Mouse (Mus musculus) leukemia stem cell, adult 10-12 weeks (primary cell): Measurements from ENCODE around the gene Snx27. TPM values are rescaled to one million over a fixed set of nuclear protein-coding genes. Genes with fewer than 3 reads are reported as not detected.

ENCODE experiments used
- polyA plus RNA-seq: library from polyadenylated mRNA; stranded (reverse); fragments of >175 nt; gene quantifications from 2 replicates; pipeline ENCODE4 v1.2.3, GENCODE M21; 2012; ENCODE audit warnings: low replicate concordance

The Snx27 gene
- 6.8 and 8.7 TPM in 2 replicates for polyA plus RNA-seq

DNA sequence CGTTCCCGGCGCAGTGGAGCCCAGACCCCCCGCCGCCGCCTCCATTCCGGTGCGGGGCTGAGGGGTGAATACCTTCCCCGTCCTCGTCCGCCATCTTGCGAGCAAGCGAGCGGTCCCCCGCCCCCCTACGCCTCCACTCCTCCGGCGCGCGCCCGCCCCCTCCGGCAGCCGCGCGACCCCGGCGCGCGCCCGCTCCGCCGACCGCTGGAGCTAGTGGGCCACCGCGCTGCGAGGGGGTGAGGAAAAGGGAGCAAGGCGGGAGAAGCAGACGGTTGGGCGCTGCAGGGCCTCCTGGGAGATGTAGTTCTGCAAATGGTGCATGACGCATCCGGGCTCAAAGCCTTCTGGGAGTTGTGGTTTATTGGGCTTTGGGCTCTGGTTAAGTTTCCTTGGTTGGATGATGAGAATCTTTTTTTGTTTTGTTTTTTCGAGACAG lies at the start of gene Snx27:
Gene Snx27 (minus strand): TSS at position 261 of the 436 bp plus-strand sequence.

DNA sequence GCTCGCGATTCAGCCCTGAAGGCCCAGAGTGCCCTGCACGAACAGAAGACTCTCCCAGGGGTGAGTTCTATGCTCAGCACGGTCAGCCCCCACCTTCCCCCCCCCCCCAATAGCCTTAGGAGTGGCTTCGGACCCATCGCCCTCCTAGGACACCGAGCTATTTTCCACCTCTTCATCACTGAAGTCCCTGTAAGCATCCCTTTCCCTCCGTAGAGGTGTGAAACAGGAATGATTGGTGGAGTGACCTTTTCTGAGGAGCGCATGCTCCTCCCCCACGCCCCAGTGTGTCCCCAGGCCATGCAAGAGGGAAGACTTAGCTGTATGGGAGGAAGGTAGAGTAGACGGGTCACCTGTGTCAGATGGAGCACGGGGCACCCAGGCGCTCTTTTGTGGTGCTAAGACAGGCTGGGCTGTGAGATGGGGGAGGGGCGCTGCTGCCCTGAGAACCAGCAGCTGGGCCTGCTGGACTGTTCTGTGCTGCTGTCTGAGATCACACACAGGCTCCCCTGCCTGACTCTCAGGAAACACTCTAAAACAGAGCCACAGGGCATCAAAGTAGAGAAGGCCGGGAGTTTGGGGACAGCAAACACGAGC lies 102.1 kb downstream of the Snx27 start, which contains the start of gene Riiad1:
Gene Riiad1 (minus strand): TSS at position 51 of the 594 bp plus-strand sequence.

DNA sequence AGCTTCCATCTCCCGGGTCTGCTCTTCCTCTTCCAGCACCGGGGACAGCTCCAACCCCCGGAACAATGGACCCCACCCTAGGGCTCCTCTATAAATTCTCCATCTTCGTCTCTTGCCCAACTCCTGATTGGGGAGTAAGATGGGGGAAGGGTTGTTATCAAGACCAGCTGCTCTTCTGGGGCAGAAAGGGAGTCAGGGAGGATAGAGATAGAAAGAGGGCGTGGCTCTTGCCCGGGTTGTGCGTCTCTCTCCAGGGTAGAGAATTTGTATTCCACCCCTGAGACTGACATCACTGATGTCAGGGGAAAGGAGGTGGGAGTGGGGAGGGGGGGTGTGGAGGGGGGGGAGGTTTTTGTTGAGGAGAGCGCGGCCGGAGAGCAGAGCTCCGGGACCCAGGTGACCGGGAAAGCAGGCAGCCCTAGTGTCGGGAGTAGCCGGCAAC lies 104.5 kb downstream of the Snx27 start, which contains the start of gene Celf3:
Gene Celf3 (plus strand): TSS at position 315 of the 442 bp plus-strand sequence.

Other genes starting within 250 kb of the Snx27 start
- not detected in 2 replicates for gene Them5, start 240.6 kb downstream of the Snx27 start, polyA plus RNA-seq
- gene C2cd4d, start 220.3 kb downstream of the Snx27 start, polyA plus RNA-seq, result not detected in 2 replicates
- not detected in 2 replicates for gene Rorc, start 209.9 kb downstream of the Snx27 start, polyA plus RNA-seq
- gene Lingo4, start 184.2 kb downstream of the Snx27 start, polyA plus RNA-seq, result 0.08 and 0.12 TPM in 2 replicates
- 0.62 and 1.2 TPM in 2 replicates for gene Tdrkh, start 169.4 kb downstream of the Snx27 start, polyA plus RNA-seq
- 64.0 and 64.6 TPM in 2 replicates for gene Mrpl9, start 139.4 kb downstream of the Snx27 start, polyA plus RNA-seq
- gene Oaz3, start 138.8 kb downstream of the Snx27 start, polyA plus RNA-seq, result not detected in 2 replicates
- gene Celf3, start 104.4 kb downstream of the Snx27 start, polyA plus RNA-seq, result 0.59 TPM in 1 of 2 replicates, not detected in the other
- not detected in 2 replicates for gene Riiad1, start 102.4 kb downstream of the Snx27 start, polyA plus RNA-seq
- gene Gm10972, start 60.4 kb upstream of the Snx27 start, polyA plus RNA-seq, result not detected in 2 replicates
- 0.71 and 1.3 TPM in 2 replicates for gene Tuft1, start 76.2 kb upstream of the Snx27 start, polyA plus RNA-seq
- 1.2 TPM in 1 of 2 replicates, not detected in the other for gene Selenbp2, start 110.8 kb upstream of the Snx27 start, polyA plus RNA-seq
- 0.03 and 0.06 TPM in 2 replicates for gene Cgn, start 203.8 kb upstream of the Snx27 start, polyA plus RNA-seq